Mouse (Mus musculus) liver, adult 2 months (tissue): ENCODE results near the gene Prtg.

Experiments used
- CTCF ChIP-seq: fragments of 200-500 bp; IDR thresholded peaks from 2 replicates; pipeline ENCODE4 v1.5.1; 2011; ENCODE audit warnings: low read depth, low read length, control low read depth
- POLR2A ChIP-seq: fragments of 200-500 bp; IDR thresholded peaks from 2 replicates; pipeline ENCODE4 v1.6.1; 2011; ENCODE audit warnings: low read length, control low read depth; ENCODE audit not compliant: insufficient read depth; ENCODE audit errors: extremely low read depth

DNA sequence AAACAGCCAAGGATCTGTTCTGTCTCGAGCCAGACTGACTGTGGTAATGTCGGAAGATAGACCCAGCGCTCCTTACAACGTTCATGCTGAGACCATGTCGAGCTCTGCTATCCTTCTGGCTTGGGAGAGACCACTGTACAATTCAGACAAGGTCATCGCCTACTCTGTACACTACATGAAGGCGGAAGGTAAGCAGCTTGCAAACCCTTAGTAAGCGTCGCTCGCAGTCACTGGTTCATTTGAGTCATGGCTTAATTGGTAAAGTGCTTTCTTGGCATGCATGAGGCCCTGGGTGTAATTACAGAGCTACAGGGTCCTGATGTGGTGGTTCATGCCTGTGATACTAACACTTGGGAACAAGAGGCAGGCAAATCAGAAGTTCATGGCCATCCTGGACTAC is 44.9 kb downstream of the Prtg start:
- no peak for TF ChIP-seq CTCF
- TF ChIP-seq POLR2A: no peak
